Mouse (Mus musculus): ENCODE data around the gene Cdkn1b. TPM values are rescaled to one million over a fixed set of nuclear protein-coding genes. Genes with fewer than 3 reads are reported as not detected.

The Cdkn1b gene
- total RNA-seq (2023) = 100 to 1,000 TPM; 125 to 136 TPM

DNA sequence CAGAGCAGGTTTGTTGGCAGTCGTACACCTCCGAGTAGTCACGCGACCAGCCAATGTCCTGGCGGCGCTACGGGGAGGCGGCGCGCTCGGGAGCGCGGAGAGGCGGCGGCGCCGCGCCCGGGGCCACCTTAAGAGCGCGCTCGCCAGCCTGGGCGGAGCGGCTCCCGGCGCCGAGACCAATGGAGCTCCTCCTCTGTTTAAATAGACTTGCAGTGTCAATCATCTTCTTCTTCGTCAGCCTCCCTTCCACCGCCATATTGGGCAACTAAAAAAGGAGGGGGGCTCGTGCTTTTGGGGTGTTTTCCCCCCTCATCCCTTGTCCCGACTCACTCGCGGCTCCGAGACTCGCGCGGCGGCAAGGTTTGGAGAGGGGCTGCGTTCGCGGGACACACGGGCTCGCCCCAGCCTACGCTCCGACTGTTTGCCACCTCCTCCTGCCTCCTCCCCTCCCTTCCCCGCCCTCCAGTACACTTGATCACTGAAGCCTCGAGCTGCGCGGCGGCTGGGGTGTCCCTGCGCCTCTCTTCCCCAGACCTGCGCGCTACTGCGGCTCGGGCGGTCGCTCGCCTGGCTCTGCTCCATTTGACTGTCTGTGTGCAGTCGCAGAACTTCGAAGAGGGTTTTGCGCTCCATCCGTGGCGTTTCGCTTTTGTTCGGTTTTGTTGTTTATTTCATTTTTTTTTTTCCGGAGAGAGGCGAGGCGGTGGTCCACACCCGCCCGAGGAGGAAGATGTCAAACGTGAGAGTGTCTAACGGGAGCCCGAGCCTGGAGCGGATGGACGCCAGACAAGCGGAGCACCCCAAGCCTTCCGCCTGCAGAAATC, at the start of gene Cdkn1b:
TSS of gene Cdkn1b (plus strand) at position 212 of the 824 bp plus-strand sequence.

DNA sequence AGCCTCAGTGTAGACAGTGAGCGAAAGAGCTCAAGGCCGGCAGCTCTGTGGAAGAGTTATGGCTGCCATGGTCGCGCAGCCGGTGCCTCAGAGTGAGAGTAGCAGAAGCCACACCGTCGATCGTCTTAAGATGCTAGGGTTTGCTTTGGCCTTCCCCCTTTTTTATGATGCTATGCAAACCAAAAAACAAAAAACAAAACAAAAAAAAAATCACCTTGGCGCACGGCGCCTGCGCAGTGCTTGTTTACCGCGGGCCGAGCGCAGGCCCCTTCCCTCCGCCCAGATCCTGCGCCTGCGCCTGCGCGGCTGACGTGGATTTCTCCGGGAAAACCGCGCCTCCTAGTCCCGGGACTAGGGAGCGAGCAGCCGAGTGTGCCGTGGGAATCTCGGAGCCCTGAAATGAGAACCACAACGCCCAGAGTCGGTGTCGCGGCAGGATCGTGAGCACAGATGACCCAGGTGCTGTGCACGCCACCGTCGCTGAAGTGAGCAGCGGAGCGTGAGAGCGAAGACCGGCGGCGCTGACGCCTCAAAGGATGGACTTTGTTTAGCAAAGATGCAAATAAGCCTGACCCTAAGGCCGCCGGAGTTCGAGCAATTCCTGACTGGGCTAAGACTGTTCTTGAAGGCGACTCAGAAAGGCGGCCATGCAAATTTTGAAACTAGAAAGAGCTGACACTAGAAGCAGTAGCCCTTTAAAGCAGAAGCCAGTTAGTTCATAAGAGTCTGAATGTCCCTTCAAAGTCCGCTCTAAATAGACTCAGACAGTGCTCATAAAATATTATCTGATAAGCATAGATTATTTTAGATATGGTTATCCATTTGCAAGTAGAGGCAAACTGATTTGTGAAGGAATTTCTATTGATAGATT, 21.9 kb upstream of the Cdkn1b start, which contains the start of gene Gpr19:
TSS of gene Gpr19 (minus strand) at position 484 of the 871 bp plus-strand sequence.

Other genes with a start within 250 kb of the Cdkn1b start
- gene Dusp16, start 127.8 kb upstream of the Cdkn1b start, total RNA-seq (2023) = 10 to 100 TPM; 69.2 to 80.0 TPM
- 10 to 100 TPM; 13.5 to 13.6 TPM for gene Crebl2, start 90.2 kb upstream of the Cdkn1b start, total RNA-seq (2023)
- 1 to 10 TPM; 2.4 to 4.0 TPM for gene Gpr19, start 21.8 kb upstream of the Cdkn1b start, total RNA-seq (2023)
- gene Apold1, start 61.3 kb downstream of the Cdkn1b start, total RNA-seq (2023) = not detected
- gene Ddx47, start 91.2 kb downstream of the Cdkn1b start, total RNA-seq (2023) = 10 to 100 TPM; 76.2 to 79.9 TPM
- gene Gprc5a, start 145.2 kb downstream of the Cdkn1b start, total RNA-seq (2023) = 1 to 10 TPM; 1.8 to 4.9 TPM
- gene Gprc5d, start 197.9 kb downstream of the Cdkn1b start, total RNA-seq (2023) = not detected

All from monocyte, adult 59 days (primary cell).